Mouse (Mus musculus) CD4-positive, CD25-positive, alpha-beta regulatory T cell, adult 2 months (primary cell): ENCODE data around the gene Myo5c.

Experiments
- DNase-seq: peaks from one replicate; pipeline ENCODE4 v3.0.0-alpha.2; 2012; ENCODE audit warnings: low read depth, low spot score

The Myo5c gene

DNA sequence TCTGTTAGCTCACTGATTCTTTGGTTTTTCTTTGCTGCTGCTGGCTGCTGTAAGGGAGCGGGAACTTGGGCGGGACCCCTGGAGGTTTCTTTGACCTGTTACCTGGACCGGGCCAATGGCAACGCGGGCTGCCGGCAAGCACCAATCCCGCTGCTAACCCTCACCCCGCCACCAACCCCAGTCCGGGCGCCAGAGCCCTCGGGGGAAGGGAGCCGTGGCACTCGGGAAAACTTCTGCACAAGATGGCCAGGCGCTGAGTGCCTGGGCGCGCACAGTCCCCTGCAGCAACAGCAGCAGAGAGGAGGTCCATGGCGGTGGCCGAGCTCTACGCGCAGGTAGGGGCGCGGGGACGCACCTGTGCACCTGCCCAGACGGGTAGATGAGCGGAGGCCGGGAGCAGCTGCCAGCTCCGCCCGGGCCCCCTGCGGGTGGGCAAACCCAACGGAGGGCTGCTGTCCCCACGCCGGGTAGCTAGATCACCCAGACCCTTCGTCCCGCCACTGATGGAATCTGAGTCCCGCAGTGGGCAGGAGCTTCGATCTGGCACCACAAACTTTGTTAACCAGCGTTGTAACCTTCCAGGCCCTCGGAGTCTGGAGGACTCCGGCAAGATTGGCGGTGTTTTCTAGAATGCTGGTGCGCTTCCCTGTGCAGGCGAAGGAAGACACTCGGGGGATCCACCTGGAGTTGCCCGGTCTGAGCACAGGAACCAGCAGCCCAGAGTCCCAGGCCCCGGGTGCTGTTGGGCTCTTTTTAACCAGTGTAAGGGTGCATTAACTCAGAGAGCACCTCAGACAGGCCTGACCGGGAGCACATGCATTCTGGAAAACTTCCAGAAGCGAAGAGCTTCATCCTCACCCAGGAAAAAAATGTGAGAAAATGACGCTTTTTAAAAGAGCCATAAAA, at the start of gene Myo5c:
TSS of gene Myo5c (plus strand) at position 180 of the 906 bp plus-strand sequence.
- no peak for DNase-seq

DNA sequence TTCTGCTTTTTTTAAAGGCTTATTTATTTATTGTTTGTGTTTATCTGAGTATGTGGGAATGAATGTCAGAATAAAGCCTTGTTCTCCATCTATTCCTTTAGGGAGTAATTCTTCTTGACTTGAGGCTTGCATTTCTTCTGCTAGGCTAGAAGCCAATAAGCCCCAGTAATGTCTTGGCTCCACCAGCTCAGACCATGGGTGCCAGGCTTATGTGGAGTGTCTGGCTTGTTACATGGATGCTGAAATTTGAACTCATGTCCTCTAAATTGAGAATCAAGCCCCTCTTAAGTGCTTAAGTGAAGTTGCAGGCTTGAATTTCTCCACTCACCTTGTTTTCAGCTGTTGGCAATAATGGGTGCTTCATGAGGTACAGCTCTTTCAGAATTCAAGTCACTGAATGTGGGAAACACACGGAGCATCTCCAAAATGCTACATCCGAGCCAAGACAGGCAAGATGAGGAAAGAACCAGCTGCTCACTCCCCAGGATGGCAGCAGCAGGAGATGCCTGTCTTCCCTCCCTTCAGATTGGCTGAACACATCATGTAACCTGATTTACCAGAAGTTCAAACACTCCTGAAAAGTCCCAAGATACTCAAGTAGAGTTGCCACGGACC, 44.1 kb upstream of the Myo5c start:
- no peak for DNase-seq

DNA sequence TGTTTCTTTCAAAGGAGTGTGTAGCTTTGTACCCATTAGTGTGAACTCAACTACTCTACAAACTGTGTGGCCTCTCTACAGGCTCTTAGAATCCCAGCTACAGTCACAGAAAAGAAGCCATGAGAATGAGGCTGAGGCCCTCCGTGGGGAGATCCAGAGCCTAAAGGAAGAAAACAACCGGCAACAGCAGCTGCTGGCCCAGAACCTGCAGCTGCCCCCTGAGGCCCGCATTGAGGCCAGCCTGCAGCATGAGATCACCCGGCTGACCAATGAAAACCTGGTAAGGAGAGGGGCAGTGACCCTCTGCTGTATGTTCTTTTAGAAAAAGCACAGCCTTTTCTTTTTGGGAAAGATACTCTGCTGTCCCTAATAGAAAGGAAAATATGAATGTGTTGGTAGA, 38.0 kb upstream of the Myo5c start:
- DNase-seq, result no peak

DNA sequence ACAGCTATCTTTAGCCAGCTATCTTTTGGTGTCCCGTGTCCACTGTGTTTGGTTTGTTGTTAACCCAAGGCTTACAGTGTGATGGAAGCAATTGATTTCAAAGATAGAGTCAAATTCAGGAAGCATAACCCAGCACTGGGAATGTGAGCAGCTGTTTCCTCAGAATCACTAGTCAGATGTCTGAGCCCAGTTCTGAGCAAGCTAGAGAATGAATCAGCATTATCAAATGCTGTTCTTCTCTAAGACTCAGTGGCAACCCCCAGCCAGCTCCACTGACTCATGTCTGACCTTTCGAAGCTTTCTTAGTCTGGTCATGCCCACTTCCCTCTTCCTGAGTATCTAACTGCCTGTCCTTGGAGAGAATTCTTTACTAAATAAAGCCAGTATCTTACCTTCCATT, 35.5 kb upstream of the Myo5c start:
- no peak for DNase-seq

DNA sequence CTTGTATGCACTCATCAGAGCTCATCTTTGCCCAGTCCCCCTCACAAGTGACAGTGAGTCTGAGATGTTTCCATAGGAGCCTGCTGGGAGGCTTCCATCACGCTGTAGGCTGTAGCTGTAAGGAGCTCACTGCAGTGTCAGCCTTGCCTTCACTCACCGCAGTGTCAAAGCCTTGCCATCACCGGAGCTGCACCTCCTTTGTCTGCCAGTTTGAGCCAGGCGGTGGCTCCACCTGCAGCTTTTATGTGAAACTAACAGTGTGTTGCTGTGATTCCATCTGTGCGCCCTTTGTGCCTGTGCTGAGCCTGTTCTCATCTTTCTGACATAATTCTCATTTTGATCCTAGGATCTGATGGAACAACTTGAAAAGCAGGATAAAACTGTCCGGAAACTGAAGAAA, 34.5 kb upstream of the Myo5c start:
- peak; percentile 16 for DNase-seq

DNA sequence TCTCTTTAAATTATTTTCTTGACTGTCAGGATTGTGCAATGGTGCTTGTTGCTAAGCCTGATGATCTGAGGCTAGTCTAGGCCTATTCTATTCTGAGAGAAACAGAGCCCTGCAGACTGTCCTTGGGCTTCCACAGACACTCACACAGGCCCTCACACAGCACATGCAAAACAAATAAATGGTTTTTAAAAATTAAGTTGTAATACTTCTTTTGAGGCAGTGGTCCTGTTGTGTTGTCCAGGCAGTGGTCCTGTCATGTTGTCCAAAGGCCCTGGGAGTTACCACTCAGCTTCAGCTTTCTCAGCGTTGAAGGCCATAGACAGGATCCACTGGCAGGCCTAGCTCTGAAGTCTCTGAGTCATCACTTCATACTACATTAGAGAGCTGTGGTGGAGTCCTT, 30.3 kb upstream of the Myo5c start:
- no peak for DNase-seq

DNA sequence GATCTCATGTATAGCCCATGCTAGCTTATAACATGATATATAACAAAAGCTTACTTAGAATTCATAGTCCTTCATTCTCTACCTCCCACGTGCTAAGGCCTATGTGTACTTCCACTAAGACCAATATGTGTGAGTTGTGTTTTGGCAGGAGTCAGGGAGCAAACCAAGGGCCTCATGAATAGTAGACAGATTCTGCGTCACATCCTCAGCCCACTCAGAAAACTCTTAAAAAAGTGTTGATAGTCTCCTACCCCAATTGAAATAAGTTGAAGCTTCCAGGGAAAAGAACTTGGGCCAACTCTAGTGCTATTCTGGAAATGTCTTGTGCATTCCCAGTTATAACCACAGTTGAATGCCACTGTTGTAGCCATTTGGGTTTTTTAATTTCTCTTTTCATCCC, 29.8 kb upstream of the Myo5c start:
- no peak for DNase-seq

DNA sequence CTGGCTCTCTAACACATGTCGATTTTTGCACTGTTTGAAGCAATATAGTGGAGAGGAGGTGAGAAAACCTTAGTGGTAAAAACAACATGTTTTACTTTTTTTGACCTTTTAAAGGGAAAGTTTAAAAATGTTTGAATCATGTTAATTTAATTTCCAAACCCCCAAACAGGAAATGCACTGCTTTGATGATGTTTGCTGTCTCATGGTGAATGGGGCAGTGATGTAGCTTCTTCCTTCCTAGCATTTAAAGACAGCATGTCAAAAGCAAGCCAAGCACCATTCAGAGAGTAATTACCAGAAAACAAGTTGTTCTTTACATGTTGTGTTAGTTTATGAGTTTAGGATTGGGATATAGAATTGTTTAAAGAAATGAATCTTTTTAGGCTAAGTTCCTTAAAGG, 22.6 kb upstream of the Myo5c start:
- DNase-seq, result peak; percentile 6

DNA sequence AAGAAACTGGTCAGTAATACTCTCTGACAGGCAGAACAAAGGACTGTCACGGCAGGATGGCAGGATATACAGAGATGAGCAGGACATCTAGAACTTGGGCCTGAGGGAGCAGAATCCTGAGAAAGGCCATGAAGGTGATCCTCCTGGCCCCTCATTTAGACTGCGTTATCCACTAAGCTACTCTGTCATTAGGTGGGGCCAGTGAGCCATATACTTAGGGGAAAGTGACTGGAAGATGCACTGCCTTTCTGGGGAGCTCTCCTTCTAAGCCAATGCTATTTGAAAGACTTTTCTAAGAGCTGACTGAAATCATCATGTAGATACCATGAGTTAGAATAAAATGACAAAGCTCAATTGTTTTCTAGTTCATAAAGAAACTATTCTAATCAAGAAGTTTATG, 21.6 kb upstream of the Myo5c start:
- peak; percentile 11 for DNase-seq

DNA sequence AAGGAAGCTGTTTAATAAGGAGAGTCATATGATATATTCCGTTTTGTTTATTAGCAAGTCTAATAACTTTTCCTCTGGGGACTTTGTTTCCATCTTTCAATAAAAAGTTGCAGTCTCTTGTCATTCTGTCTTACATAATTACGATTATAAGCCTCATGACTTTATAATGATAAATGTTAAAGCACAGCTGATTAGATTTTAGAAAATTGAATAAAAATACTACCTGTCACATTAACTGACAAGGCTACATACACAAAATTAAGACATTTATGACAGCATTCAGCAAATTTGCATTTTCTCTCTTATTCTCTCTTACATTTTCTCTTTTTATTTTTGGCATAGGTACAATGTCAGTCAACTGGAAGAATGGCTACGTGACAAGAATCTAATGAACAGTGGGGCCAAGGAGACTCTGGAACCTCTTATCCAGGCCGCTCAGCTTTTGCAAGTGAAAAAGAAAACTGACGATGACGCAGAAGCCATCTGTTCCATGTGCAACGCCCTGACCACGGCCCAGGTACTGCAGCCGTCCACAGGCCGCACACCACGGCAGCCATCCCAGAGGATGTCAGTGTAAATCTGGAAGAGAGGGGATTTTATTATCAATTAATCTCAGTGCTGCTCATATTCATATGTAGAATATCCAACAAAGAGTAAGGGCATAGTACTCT, 16.9 kb upstream of the Myo5c start:
- no peak for DNase-seq

DNA sequence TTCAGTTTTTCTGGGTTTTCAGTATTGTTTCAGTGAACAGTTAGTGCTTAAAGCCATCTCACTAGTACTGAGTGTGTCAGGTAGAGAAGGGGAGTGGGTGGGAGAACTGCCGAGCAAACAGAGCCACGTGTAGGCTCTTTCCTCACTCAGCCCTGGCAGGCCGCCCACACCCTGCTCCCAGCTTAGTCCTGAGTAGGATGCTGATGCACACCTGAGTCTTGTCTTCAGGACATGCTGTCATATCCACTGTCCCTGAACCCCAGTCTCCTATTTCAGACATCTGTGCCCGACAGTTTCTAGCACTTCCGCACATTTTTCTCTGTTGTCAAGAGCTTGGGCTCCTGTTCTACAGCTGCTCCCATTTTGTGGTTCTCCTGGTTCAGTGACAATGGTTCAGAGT, 11.9 kb upstream of the Myo5c start:
- DNase-seq, result no peak

DNA sequence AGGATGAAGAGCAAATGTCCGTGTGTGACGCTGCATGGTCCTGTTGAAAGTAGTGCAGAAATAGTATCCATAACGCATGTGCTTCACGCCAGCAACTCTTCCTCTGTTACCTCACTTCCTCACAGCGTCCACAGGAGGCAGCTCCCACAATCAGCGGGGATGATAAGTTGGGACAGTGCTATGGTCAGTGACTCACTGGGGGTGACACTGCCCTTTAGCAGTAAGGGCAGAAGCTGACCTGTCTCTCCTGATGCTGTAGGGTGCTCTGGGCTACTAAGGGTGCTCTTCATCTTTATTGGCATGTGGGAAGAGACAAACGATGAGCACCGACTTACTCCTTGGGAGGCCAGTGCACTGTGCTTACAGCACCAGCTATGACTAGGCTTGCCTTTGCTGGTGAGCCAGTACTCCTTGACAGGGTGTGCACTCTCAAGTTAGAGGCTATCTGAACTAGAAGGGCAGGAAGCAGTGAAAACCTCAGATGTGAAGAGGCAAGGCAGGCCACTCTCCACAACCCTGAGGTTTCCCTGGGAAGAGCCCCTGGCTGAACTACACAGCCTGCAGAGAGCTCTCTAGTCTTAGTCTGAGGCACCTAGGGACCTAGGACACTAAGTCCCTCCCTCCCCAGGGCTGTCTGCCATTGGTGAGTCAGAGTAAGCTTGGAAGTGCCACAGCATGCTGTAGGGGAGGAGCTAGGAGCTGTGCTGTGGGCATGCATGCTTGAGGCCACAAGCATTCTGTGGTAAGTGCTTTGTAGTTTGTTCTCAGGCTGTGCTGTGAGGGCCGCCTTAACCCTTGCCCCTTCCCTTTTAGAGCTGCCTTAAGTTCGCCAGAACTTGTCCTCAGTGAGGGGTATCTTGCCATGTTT, 10.2 kb upstream of the Myo5c start:
- DNase-seq, result peak; percentile 4

DNA sequence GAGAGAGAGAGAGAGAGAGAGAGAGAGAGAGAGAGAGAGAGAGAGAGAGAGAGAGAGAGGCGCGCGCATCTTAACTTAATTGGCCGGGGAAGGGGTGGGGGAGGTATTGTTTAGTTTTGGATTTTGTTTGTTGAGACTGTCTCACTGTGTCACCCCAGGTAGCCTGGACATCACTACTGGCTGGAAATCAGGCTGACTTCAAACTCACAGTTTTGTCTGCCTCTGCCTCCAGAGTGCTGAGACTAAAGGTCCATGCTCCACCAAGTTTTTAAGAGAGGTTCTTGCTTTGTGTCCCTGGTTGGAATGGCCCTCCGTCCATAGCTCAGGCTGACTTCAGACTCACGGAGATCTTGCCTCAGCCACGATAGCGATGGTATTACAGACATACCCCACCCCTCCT, 1.0 kb downstream of the Myo5c start:
- DNase-seq, result no peak

DNA sequence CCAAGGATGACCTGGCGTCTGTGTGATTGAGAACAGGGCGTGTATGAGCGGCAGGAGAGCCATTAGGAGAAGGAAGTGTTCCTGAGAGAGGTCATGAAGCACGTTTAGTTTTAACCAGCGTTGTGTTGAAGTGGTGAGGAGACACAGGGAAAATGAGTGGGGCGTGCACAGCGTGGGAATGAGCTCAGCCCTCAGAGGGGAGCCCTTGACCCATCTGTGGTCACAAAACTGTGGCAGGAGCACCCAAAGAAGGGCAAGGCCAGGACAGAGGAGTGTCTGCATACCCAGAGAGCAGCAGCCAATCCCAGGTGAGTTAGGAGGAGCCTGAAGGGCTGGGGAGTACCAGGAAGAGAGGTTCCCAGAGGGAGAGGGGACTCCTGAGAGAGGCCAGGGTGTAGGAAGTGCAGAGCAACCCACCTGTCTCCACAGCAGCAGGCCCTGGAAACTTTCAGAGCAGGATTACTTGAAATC, 2.5 kb downstream of the Myo5c start:
- DNase-seq, result no peak

DNA sequence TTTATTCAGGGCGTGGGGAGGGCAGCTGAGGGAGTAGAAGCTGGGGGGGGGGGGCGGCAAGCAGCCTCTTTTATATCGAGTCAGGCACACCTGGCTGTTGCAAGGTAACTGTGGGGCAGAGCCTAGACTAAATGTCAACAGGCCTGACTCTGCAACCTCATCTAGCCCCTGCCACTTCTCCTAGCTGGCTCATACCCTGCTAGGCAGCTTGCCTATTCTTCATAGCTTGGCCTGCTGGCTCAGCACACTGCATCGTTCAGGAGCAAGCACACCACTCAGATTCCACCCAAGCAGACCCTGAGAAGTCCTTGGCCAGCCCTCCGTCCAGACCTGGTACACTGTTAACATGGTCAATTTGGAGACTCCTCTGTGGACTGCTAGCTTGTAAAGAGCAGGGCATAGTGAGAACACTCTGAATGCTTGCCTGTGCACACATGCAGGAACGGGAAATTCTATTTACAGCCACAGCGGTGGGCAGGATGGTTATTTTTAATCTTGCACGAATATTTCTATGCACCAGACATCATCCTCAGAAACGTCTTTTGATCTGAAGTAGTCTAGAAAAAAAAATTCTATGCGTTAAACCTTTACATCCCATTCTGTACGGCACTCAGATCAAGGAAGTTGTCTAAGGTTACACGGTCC, 3.3 kb downstream of the Myo5c start:
- no peak for DNase-seq

DNA sequence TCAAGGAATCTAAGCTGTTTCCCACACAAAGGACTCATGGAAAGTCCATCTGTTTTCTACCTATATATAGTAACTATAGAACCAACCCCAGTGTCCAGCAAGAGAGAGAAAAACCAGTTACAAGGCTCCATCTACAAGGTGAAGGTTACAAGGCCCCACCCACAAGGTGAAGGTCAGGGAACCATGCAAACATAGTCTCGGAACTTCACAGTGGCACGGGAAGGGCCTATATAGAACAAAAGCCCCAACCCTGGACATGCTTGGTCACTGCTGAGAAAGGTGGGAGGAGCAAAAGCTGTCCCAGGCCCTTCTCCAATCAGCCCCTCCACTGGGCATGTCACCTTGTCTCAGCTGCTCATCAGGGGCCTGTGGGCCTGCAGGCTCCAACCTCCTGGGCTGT, 3.9 kb downstream of the Myo5c start:
- DNase-seq, result no peak

DNA sequence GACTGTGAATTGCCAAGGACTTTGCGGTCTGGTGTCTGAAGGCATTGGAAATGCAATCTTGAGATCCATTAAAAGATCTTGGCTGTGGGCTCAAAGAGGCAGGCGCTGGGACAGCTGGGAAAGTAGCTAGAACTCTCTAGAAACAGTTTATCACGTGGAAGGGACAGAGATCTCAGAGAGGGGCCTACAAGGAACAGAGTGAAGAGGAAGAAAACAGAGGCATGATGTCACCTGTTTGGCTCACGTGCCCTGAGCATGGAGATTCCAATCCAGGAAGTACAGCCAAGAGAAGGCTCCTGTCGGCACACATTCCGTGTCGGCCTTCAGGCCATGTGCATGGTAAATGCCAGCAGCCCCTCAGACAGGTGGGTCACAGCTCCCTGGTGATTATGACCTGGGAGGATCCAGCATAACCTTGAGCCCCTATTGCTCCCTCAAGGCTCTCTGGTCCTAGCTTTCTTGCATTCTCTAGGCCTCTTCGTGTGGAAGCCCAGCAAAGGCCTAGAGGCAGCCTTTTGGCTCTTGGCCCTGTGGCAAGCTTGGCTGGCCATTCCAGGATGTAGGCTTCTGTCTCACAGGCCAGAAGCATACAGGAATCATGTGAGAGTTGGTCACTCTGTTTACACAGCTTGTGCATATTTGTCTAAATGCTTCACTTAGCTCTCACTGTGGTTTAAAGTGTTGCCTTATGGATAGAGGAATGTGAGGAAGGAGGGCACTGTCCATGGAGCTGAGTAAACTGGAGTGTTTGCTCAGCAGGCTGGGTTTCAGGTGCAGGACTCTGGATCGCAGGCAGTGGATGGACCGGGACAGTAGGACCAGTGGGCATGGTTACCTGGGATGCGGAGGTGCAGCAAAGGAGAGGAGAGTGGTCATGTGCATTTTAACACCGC, 4.8 kb downstream of the Myo5c start:
- no peak for DNase-seq

DNA sequence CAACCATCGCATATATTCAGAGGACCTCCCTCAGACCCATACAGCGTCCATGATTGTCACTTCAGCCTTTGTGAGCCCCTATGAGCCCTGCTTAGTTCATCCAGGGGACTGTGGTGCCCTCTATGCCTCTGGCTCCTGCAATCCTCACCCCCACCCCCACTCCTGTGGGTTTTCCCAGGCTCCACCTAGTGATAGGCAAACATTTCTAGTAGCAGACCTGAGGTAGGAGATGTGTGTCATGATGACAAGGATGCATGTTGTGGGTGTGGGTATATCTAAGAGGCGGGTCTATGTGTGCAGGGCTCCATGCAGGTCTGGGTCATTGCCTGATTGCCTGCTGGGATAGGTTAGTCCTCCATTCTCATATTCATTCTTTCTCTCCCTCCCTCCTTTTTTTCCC, 6.4 kb downstream of the Myo5c start:
- no peak for DNase-seq

DNA sequence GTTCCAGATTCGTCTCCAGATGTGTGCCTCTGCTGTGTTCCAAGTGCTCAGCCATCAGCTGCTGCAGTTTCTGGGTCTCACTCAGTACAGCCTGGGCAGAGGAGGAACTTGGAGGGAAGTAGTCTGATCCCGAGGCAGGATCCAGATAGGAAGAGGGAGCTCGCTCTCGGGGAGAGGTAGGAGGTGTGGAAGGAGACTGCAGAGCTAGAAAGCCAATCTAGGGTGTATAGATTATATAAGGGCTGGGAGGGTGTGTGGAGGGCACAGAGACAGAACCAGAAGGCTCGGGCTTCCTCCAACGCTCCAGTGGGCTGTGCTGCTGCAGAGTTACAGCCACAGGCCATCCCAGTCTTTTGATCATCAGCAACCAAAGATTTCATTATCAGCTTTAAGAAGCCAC, 11.2 kb downstream of the Myo5c start:
- DNase-seq, result no peak

DNA sequence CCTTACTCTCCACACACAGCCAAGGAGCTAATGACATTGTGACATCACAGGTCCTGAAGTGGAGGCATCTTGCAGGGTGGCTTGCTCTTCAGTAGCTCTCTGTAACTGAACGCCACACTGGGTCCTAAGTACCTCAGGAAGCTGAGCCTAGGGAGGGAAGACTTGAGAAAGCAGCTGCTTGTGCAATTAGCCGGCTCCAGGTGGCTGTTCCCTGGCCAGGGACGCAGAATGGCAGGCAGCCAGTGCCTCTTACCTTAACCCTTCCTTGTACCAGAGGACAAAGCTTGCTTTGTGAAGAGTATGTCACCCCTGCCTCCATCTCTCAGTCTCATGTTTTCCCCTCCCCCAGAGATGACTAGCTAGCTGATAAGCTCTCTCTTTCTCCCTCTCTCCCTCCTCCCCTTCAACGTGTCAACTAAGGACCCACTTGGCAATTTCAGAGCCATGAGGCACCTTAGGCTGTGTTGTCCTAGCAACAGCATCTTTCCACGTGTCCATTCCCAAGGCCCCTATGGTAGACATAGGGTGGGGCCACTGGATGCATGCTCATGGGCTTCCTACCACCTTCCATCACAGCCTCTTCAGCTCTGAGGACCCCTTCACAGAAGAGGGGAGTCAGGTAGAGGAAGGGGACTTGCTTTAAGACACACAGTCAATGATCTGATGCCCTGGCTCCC, 12.0 kb downstream of the Myo5c start:
- no peak for DNase-seq
